Mouse (Mus musculus): ENCODE measurements around the gene Olfr1360. TPM values are rescaled to one million over a fixed set of nuclear protein-coding genes. Genes with fewer than 3 reads are reported as not detected.

Gene Olfr1360
- polyA plus RNA-seq (2014; fragmentation: Illumina TruSeq; extraction: RNeasy Lipid Tissue Mini Kit (QIAGEN cat#74804)) = not detected

GRCm38 (mm10) chr13:21677305-21677704 lies at the start of gene Olfr1360:
Gene Olfr1360 (minus strand): TSS chr13:21677405.

GRCm38 (mm10) chr13:21721757-21722372 lies 44.7 kb upstream of the Olfr1360 start, which contains the start of gene Hist1h2bm:
Gene Hist1h2bm (plus strand): TSS chr13:21722044.

DNA sequence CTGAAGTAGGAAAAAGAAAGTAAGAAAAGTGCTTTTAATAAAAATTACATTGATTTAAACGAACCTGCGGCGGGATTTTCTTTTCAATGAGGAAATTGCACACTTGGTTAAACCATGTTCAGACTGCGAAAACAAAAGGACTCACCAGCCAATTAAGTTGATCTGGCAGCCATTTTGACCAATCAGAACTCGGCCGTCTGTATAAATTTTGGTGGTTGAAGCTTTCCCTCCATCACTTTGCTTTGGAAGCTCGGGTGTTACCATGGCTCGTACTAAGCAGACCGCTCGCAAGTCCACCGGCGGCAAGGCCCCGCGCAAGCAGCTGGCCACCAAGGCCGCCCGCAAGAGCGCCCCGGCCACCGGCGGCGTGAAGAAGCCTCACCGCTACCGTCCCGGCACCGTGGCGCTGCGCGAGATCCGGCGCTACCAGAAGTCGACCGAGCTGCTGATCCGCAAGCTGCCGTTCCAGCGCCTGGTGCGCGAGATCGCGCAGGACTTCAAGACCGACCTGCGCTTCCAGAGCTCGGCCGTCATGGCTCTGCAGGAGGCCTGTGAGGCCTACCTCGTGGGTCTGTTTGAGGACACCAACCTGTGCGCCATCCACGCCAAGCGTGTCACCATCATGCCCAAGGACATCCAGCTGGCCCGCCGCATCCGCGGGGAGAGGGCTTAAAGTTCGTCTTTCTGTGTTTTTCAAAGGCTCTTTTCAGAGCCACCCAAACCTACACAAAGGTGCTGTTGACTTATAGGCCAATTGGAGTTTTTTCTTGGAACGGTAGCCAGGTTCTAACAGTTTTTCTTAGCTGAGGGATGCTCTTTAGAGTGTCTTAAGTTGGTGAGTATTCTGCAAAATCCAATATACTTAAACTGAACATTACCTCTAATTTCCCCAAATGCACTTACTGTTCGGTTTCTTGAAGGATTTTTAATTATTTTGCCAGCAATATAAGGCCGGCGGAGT lies 40.5 kb upstream of the Olfr1360 start, which contains the start of gene Hist1h3h:
Gene Hist1h3h (plus strand): TSS at position 263 of the 961 bp plus-strand sequence.

GRCm38 (mm10) chr13:21715864-21716539 lies 38.8 kb upstream of the Olfr1360 start, which contains the start of the genes Hist1h2bl and Hist1h2ai:
Gene Hist1h2bl (minus strand): TSS chr13:21716143.
Gene Hist1h2ai (plus strand): TSS chr13:21716422.

DNA sequence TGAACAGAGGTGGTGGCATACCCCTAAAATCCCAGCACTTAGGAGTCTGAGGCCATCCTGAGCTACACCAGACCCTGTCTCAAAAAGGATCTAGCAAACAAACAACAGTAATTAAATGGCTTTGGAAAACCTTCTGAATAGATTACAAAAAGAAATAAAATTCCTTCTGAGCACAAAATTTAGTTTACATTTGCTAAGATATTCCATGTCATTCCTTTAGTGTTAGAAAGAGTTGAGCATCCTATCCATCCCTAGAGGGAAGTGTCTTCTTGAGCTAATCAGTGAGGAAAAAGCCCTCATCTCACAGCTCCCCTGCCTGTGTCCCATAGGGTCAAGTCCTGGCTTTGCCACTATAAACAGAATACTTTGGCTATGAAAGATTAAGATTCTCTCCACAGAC lies 20.6 kb upstream of the Olfr1360 start, which contains the start of gene Olfr1359:
Gene Olfr1359 (plus strand): TSS at position 301 of the 400 bp plus-strand sequence.

GRCm38 (mm10) chr13:21663286-21663685 lies 13.9 kb downstream of the Olfr1360 start, which contains the start of gene Olfr1361:
Gene Olfr1361 (minus strand): TSS chr13:21663386.

GRCm38 (mm10) chr13:21642418-21642817 lies 34.8 kb downstream of the Olfr1360 start, which contains the start of gene Olfr11:
Gene Olfr11 (minus strand): TSS chr13:21642518.

Other genes with a start within 250 kb of the Olfr1360 start
- gene Pgbd1, start 236.3 kb downstream of the Olfr1360 start, polyA plus RNA-seq (2014; fragmentation: Illumina TruSeq; extraction: RNeasy Lipid Tissue Mini Kit (QIAGEN cat#74804)) = 4.1 TPM
- 76.0 TPM for gene Zscan26, start 223.7 kb downstream of the Olfr1360 start, polyA plus RNA-seq (2014; fragmentation: Illumina TruSeq; extraction: RNeasy Lipid Tissue Mini Kit (QIAGEN cat#74804))
- gene Nkapl, start 208.9 kb downstream of the Olfr1360 start, polyA plus RNA-seq (2014; fragmentation: Illumina TruSeq; extraction: RNeasy Lipid Tissue Mini Kit (QIAGEN cat#74804)) = 3.9 TPM
- gene Zkscan4, start 198.5 kb downstream of the Olfr1360 start, polyA plus RNA-seq (2014; fragmentation: Illumina TruSeq; extraction: RNeasy Lipid Tissue Mini Kit (QIAGEN cat#74804)) = 3.7 TPM
- gene Gm10065, start 198.0 kb downstream of the Olfr1360 start, polyA plus RNA-seq (2014; fragmentation: Illumina TruSeq; extraction: RNeasy Lipid Tissue Mini Kit (QIAGEN cat#74804)) = not detected
- 4.8 TPM for gene AK157302, start 182.2 kb downstream of the Olfr1360 start, polyA plus RNA-seq (2014; fragmentation: Illumina TruSeq; extraction: RNeasy Lipid Tissue Mini Kit (QIAGEN cat#74804))
- not detected for gene Gm11273, start 176.0 kb downstream of the Olfr1360 start, polyA plus RNA-seq (2014; fragmentation: Illumina TruSeq; extraction: RNeasy Lipid Tissue Mini Kit (QIAGEN cat#74804))
- gene Zkscan8, start 146.3 kb downstream of the Olfr1360 start, polyA plus RNA-seq (2014; fragmentation: Illumina TruSeq; extraction: RNeasy Lipid Tissue Mini Kit (QIAGEN cat#74804)) = 69.8 TPM
- not detected for gene Olfr1366, start 134.6 kb downstream of the Olfr1360 start, polyA plus RNA-seq (2014; fragmentation: Illumina TruSeq; extraction: RNeasy Lipid Tissue Mini Kit (QIAGEN cat#74804))
- gene Olfr1535, start 117.5 kb downstream of the Olfr1360 start, polyA plus RNA-seq (2014; fragmentation: Illumina TruSeq; extraction: RNeasy Lipid Tissue Mini Kit (QIAGEN cat#74804)) = not detected
- gene Olfr1364, start 95.6 kb downstream of the Olfr1360 start, polyA plus RNA-seq (2014; fragmentation: Illumina TruSeq; extraction: RNeasy Lipid Tissue Mini Kit (QIAGEN cat#74804)) = not detected
- gene Olfr1362, start 63.4 kb downstream of the Olfr1360 start, polyA plus RNA-seq (2014; fragmentation: Illumina TruSeq; extraction: RNeasy Lipid Tissue Mini Kit (QIAGEN cat#74804)) = not detected
- gene Olfr11, start 34.9 kb downstream of the Olfr1360 start, polyA plus RNA-seq (2014; fragmentation: Illumina TruSeq; extraction: RNeasy Lipid Tissue Mini Kit (QIAGEN cat#74804)) = not detected
- gene Olfr1361, start 14.0 kb downstream of the Olfr1360 start, polyA plus RNA-seq (2014; fragmentation: Illumina TruSeq; extraction: RNeasy Lipid Tissue Mini Kit (QIAGEN cat#74804)) = not detected
- not detected for gene Olfr1359, start 20.7 kb upstream of the Olfr1360 start, polyA plus RNA-seq (2014; fragmentation: Illumina TruSeq; extraction: RNeasy Lipid Tissue Mini Kit (QIAGEN cat#74804))
- not detected for gene Hist1h2bl, start 38.7 kb upstream of the Olfr1360 start, polyA plus RNA-seq (2014; fragmentation: Illumina TruSeq; extraction: RNeasy Lipid Tissue Mini Kit (QIAGEN cat#74804))
- gene Hist1h2ai, start 39.0 kb upstream of the Olfr1360 start, polyA plus RNA-seq (2014; fragmentation: Illumina TruSeq; extraction: RNeasy Lipid Tissue Mini Kit (QIAGEN cat#74804)) = not detected
- not detected for gene Hist1h3h, start 40.3 kb upstream of the Olfr1360 start, polyA plus RNA-seq (2014; fragmentation: Illumina TruSeq; extraction: RNeasy Lipid Tissue Mini Kit (QIAGEN cat#74804))
- not detected for gene Hist1h2bm, start 44.6 kb upstream of the Olfr1360 start, polyA plus RNA-seq (2014; fragmentation: Illumina TruSeq; extraction: RNeasy Lipid Tissue Mini Kit (QIAGEN cat#74804))
- gene Hist1h4j, start 57.7 kb upstream of the Olfr1360 start, polyA plus RNA-seq (2014; fragmentation: Illumina TruSeq; extraction: RNeasy Lipid Tissue Mini Kit (QIAGEN cat#74804)) = not detected
- not detected for gene Hist1h4k, start 73.1 kb upstream of the Olfr1360 start, polyA plus RNA-seq (2014; fragmentation: Illumina TruSeq; extraction: RNeasy Lipid Tissue Mini Kit (QIAGEN cat#74804))
- gene Hist1h2ak, start 76.4 kb upstream of the Olfr1360 start, polyA plus RNA-seq (2014; fragmentation: Illumina TruSeq; extraction: RNeasy Lipid Tissue Mini Kit (QIAGEN cat#74804)) = not detected
- not detected for gene Hist1h2bn, start 76.7 kb upstream of the Olfr1360 start, polyA plus RNA-seq (2014; fragmentation: Illumina TruSeq; extraction: RNeasy Lipid Tissue Mini Kit (QIAGEN cat#74804))
- gene Hist1h1b, start 103.2 kb upstream of the Olfr1360 start, polyA plus RNA-seq (2014; fragmentation: Illumina TruSeq; extraction: RNeasy Lipid Tissue Mini Kit (QIAGEN cat#74804)) = not detected
- gene Hist1h3i, start 106.0 kb upstream of the Olfr1360 start, polyA plus RNA-seq (2014; fragmentation: Illumina TruSeq; extraction: RNeasy Lipid Tissue Mini Kit (QIAGEN cat#74804)) = not detected
- gene Hist1h2an, start 109.8 kb upstream of the Olfr1360 start, polyA plus RNA-seq (2014; fragmentation: Illumina TruSeq; extraction: RNeasy Lipid Tissue Mini Kit (QIAGEN cat#74804)) = not detected
- not detected for gene Hist1h2bp, start 110.1 kb upstream of the Olfr1360 start, polyA plus RNA-seq (2014; fragmentation: Illumina TruSeq; extraction: RNeasy Lipid Tissue Mini Kit (QIAGEN cat#74804))
- gene Hist1h2bq, start 132.8 kb upstream of the Olfr1360 start, polyA plus RNA-seq (2014; fragmentation: Illumina TruSeq; extraction: RNeasy Lipid Tissue Mini Kit (QIAGEN cat#74804)) = not detected
- gene Hist1h2ao, start 133.1 kb upstream of the Olfr1360 start, polyA plus RNA-seq (2014; fragmentation: Illumina TruSeq; extraction: RNeasy Lipid Tissue Mini Kit (QIAGEN cat#74804)) = not detected
- gene Hist1h4m, start 134.3 kb upstream of the Olfr1360 start, polyA plus RNA-seq (2014; fragmentation: Illumina TruSeq; extraction: RNeasy Lipid Tissue Mini Kit (QIAGEN cat#74804)) = not detected
- not detected for gene Hist1h4n, start 154.8 kb upstream of the Olfr1360 start, polyA plus RNA-seq (2014; fragmentation: Illumina TruSeq; extraction: RNeasy Lipid Tissue Mini Kit (QIAGEN cat#74804))
- not detected for gene Hist1h2ap, start 156.1 kb upstream of the Olfr1360 start, polyA plus RNA-seq (2014; fragmentation: Illumina TruSeq; extraction: RNeasy Lipid Tissue Mini Kit (QIAGEN cat#74804))
- gene Hist1h2br, start 156.3 kb upstream of the Olfr1360 start, polyA plus RNA-seq (2014; fragmentation: Illumina TruSeq; extraction: RNeasy Lipid Tissue Mini Kit (QIAGEN cat#74804)) = 0.54 TPM